Mouse (Mus musculus) erythroblast, adult 5-6 weeks (primary cell): ENCODE results near the gene Lrrc8d. TPM values are rescaled to one million over a fixed set of nuclear protein-coding genes. Genes with fewer than 3 reads are reported as not detected.

Experiments used
- ATAC-seq: replicated peaks from 2 replicates; pipeline ENCODE4 v1.8.0; 2016; ENCODE audit warnings: moderate number of reproducible peaks, mild to moderate bottlenecking, moderate TSS enrichment, inconsistent platforms; ENCODE audit not compliant: poor library complexity, low FRiP score, severe bottlenecking
- total RNA-seq, 2 experiments: library from RNA; stranded (forward) in 1 of 2; stranded (reverse) in 1 of 2; fragments of 150-400 nt in 1 of 2; fragments of 200-764, 138-1000 nt in 1 of 2; gene quantifications; 2 replicates each; pipeline versions ENCODE4 v1.2.3 to v1.2.4; 2015 to 2017; ENCODE audit warnings: low replicate concordance in 2 of 2

Gene Lrrc8d
- total RNA-seq, 2 experiments from 2014 or later, result 10.3 to 11.5 TPM

DNA sequence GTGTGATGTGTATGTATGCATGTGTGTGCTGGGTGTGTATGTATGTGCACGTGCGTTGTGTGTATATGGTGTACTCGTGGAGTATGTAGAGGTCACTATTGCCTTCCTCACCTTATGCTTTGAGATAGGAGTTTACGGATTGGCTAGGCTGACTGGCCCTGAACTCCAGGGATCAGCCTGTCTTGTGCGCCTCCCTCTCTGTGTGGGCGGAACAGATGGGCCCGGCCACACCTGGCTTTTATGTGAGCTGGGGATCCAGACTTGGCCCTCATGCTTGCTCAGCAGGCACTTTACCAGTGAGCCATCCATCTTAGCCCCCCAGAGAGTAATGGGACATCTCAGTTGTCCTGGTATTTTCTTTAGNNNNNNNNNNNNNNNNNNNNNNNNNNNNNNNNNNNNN is 10.7 kb downstream of the Lrrc8d start:
- no peak for ATAC-seq

DNA sequence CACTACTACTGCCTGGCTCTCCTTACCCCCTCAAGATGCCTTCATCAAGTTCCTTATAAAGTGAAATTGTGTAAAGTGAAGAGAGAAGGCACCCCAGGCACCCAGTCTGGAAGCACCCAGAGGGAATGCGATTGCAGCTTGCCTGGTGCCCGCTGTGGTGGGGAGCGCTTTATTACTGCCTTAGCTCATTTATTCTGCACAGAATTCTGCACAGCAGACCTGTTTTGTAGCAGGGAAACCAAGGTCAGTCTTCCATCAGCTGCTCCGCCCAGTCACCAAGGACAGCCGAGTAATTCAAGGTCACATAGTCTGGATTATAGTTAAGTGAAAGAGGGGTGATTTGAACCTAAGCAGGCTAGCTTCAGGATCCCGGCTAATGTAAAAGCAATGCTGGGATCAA is 14.7 kb downstream of the Lrrc8d start:
- ATAC-seq, result no peak

DNA sequence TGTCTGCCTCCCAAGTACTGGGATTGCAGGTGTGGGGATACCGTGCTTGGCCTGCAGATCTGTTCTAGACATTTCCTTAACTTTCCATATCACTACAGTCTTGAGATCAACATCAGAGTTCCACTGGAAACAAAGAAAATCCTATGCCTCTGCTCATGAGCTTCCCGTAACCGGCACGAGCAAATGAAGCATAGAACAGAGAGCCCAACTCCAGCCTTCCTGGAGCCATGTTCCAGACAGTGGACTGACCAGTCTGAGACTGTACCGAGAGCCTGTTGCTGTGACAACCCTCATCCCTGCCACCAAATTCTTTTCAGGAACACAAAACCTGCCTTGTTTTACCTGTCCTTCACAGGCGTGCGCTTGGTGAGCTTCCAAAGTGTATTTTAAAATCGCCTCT is 15.3 kb downstream of the Lrrc8d start:
- no peak for ATAC-seq

DNA sequence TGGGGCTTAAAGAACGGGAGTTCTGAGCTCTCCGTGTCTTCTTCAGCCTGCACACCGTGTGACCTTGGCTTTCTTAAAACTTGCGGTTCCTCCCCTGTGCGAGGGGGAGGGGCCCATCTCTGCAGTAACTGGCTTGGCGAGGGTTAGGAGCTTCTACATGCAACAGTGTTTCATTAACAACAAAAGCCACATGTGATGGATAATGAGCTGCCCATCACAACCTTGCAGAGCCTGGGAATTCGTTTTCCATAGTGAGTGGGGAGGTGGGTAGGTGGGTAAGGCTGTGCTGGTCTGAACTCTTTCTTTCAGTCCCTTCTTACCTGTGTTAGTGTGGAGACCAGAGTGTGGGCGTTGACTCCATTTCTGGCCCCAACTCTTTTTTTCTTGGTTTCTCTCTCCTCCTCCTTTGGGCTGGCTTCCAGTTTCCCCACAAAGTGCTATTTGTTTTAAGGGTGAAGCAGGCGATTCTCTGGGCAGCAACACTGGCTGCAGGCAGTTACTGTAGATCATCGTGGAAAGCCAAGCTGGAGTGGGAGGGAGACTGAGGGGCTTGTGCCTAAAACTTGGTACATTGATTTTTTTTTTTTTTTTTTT is 15.9 kb downstream of the Lrrc8d start:
- ATAC-seq, result no peak

DNA sequence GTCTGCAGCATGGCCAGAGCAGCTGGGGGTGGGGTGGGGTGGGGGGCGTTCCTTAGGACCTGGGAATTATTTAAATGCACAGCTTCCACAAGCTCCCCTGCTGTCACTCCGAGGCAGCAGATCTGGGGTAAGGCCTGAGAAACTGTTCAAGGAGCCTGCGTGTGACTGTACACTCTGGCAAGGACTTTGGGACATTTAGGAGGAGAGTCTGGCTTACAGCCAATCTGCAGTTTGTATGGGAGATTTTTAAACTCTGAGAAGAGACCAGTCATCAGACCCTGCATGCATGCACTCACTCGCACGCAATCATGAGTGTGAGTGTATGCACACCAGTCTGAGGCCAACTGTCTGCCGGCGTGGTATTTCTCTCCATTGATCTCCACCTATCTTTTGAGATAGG is 17.5 kb downstream of the Lrrc8d start:
- ATAC-seq, result no peak

DNA sequence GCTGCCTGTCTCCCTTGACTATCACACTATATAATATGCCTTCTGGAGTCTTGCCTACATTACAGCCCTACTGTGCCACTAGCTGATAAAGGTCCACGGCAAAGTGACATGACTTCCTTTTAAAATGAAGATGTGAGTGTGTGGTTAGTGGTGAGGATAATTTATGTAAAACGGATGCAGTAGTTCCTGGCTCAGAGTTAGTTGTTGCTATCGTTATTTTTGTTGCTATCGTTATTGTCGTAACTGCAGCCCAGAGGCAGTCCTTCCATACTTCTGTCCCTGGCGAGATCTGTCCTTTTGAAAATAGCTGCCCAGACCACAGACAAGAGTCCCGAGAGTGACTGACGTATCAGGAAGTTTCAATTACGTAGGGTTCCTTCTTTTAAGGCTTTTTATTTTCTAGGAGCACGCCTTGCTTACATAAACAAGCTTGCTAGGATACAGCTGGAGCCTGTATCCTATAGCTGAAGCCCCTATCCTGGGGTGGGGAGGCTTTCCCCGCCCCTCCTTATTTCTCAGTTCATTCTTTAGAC is 18.4 kb downstream of the Lrrc8d start:
- ATAC-seq, result peak; percentile 74

DNA sequence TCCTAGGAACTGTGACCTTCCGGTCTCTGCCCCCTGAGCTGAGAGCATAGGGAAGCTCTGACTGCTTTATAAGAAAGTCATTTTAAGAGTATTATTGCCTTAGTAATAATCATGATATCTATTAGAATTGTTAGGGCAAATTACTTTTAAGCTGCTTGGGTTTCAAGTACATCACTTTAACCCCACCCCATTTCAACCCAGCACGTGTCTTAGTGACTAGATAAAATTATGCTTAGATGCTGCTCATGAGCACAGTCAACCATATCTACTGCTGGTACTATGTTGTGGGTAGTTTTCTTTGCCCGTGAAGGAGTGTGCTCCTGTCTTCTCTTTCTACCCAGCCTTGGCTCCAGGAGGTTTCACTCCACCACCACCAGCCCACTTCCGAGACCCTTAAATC is 21.5 kb downstream of the Lrrc8d start:
- ATAC-seq, result no peak

DNA sequence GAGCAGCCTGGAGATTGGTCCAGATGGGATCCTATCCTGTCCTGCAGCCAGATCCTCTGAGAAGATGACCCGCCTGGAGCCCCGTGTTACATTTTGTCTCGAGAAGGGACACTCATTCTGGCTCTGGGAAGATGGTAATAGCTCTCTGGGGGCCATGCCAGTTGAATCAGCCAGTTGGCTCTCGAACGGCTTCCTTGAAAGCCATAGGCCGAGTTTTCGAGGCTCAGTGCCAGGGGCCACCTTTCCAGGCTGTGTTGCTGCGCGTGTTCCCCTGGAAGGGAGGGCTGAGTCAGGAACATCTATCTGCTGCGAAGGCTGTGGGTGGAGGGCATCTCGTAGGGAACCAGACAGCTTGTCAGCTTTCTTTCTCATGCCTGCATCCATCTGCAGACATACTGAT is 23.0 kb downstream of the Lrrc8d start:
- no peak for ATAC-seq

DNA sequence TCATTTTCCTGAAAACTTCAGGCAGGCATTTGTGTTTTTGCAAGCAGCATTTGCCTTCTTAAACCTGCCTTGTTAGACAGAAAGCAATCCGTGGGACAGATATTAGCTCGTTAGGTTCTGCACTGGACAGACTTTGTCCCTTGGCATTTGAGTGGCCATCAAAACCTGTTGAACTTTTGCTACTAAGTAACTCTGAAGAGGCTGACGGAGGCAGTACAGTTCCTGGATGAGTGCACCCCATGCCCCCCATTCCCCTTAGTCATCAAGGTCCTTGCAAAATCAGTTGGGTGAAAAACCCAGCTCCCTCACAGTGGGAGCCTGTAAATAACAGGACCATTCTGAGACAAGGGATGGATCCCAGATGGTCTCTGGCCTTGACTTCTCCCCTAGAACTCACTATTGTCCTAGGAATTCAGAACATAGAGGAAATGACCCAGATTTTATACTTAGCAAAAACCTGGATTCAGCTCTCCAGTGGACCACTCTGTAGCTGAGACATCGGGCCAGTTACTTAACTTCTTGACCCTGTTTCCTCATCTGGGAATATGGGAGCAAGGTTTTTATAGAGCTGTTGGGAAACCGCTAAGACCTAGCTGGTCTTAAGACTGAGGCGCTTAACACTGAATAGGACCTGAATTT is 30.5 kb downstream of the Lrrc8d start:
- ATAC-seq, result no peak

DNA sequence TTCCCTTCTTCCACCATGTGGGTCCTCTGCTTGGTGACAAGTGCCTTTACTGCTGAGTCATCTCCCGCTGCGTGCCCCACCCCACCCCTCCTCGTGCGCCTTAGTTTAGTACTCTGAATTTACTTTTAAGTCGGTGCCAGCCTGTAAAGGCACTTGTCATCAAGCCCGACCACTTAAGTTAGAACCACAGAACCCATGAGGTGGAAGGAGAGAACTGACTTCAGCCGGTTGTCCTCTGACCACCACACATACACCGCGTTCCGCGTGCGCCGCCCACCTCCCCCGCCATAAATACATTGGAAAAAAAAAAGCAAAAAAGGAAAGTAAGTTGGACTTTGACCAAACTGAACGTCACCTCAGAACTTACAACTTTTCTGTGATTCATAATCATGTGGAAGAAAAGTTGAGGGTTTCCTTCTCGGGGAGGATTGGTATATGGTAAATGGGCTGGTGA is 31.4 kb downstream of the Lrrc8d start:
- ATAC-seq, result peak; percentile 90

DNA sequence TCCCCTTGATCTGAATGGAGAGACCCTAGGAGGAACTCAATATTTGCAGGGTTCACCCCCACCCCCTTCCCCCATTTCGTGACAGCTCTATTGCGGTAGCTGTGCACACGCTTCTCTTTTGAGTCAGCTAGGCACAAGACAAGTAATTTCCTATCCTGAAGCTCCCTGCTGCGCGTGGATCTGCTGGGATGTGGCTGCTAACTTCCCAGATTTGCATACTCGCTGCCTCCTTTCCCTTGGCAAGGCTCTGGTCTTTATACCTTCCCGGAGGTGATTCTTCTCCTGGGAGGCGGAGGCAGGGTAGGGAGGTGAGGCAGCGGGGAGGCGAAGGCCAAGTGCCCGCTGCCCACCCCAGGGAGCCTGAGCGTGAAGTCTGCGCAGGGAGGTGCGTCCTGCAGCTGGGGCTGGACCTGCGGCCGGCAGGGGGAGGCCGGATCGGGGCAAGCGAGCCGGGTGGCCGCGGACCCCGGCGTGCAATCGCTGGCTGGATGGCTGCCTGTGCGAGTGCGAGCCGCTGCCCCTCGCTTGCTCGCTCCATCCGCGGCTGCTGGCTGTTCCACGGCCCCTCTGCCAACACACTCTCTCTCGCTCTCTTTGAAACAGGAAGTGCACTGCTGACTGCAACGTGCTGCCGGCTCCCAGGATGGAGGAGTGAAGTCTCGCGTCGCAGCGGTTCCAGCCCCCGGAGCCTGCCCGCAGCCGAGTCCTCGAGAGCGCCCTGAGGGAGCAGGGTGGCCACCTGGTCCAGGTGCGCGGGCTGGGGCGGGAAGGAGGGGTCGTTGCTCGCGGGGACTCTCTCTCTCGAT is 32.1 kb downstream of the Lrrc8d start:
- peak; percentile 74 for ATAC-seq

DNA sequence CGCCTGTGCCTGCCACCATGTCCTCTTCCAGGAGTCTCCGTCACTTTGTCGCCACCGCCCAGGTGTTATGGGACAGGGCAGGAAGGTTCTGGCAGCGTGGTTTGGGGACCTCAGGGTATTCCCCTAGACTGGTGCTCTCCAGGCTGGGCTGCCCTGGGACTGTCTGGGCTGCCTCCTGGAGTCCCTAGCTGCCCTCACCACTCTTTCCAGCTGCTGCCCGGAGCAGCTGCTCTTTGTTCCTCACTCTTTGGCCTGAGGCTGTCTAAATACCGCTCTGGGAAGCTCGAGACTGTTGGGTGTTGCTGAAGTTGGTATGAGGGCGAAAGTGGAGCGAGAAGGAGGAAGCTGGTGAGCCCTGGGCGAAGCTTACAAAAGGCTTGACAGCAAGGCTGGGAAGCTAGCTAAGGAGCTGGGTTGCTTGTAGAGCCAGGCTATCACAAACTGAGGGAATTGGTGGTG is 32.7 kb downstream of the Lrrc8d start:
- ATAC-seq, result peak; percentile 31; the same call in 1 of the 2 replicates

DNA sequence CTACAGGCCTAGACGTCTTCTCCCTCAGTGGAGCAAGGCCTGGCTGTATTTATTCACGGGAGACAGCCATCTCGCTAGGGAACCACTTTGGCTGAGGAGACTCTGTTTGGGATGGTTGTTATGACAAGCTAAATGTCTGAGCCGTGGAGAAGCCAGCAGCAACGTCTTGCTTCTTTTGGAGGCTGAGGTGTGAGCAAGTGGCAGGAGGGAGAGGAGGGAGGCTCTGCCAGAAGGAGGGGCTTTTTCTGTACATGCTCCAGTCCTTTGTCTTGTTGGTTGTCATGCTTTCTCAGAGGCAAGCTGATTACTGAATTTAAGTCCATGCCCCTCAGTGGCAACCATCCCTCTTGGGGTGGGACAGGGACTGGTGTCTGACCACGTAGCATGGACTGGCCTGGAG is 33.5 kb downstream of the Lrrc8d start:
- ATAC-seq, result no peak

DNA sequence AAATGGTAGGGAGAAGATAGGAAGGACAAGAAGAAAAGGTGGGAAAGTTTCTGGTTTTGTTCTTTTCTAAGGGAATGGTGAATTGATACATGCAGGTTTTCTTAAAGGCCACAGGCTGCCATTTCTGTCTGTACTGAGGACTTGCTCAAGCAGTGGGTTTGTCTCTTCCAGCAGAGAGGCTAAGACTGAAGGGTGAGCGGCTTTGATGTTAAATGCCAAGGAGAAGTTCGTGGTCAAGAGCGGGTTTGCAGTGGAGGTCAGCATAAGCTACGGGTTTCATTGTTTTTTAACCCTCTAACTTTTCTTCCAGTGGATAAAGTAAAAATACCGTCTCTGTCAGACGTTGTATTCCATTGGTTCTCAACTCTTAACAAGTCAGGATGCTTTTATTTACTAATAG is 36.6 kb downstream of the Lrrc8d start:
- ATAC-seq, result no peak

DNA sequence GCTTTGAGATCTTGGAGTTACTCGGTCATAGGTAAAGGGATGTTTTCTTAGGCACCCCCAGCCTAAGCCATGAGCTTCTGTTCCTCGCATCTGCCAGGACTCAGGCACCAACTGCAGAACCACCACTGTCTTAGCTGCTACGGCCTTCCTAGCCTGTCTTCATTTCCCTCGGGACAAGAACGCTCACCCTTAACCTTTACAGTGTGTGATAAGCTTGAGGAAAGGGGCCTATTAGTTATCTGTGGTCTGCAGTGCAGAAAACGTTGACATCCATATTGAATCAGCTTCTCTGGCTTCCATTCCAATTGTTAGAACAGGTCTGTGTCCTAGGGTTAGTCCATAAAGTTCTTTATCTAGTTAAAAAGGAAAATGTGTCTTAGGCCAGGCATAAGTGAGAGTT is 37.4 kb downstream of the Lrrc8d start:
- no peak for ATAC-seq

DNA sequence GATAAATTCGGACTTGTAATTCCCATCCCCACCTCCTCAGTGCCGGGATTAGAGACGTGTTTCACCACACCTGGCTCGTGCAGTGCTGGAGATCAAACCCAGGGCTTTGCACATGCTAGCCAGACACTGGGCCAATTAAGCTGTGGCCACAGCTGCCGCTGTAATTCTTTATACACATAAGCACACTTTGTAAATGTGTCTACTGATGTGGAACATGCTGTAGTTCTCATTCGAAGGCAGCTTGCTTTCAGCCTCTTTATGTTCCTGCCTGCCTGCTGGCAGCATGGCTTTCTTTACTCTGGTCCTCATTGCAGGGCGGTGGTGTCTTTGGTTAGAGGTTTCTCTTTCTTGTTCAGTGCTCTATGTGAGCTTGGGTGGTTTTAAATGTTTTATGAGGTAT is 40.7 kb downstream of the Lrrc8d start:
- no peak for ATAC-seq

DNA sequence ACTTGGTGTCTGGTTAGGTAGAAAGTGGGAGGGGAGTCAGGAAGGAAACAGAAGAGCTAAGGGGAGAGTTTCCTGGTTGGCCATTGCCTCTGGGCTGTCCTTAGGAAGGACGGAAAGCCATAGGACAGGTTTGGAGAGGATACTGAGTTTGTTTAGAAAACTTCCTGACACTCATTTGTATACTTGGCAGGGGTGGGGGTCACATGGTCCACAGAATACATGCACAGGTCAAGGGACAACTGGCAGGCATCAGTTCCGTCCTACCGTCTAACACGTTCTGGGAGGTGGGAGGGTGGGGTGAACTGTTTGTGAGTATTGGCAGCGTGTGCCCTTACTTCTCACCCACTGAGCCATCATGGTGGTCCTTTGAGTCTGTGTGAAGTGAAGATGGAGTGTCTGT is 42.9 kb downstream of the Lrrc8d start:
- no peak for ATAC-seq

DNA sequence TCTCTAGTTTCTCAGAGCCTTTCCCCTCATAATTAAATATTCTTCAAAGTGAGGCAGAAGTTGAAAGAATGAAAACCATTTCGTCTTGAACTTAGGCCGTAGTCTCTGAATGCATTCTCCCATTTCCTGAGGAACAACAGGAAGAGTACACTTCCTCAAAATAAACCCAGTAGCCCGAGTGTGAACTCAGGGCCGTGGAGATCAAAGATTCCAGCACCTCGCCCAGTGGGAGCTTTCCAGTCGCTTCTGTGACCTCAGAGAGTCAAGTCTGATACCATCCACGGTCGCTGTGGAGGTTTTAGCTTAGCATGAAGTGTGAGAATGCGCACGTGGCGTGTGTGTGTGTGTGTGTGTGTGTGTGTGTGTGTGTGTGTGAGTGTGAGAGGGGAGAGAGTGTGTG is 45.6 kb downstream of the Lrrc8d start:
- no peak for ATAC-seq

DNA sequence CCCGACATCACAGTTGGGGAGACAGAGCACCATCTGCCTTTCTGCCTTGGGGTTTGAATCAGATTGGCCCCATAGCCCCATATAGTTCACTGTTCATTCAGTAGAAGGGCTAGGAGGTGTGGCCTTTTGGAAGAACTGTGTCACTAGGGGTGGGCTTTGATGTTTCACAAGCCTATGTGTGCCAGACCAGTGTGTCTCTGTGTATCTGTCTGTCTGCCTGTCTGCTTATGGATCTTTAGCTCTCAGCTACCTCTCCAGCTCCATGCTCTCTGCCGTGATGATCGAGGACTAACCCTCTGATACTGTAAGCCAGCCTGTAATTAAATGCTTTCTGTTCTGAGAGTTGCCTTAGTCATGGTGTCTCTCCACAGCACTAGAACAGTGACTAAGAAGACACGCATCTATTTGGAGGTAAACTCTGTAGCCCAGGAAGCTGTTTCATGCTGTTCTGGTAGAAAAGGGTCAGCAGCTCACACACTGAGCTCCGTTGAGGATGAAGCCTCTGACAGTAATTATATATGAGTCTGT is 46.2 kb downstream of the Lrrc8d start:
- ATAC-seq, result no peak

DNA sequence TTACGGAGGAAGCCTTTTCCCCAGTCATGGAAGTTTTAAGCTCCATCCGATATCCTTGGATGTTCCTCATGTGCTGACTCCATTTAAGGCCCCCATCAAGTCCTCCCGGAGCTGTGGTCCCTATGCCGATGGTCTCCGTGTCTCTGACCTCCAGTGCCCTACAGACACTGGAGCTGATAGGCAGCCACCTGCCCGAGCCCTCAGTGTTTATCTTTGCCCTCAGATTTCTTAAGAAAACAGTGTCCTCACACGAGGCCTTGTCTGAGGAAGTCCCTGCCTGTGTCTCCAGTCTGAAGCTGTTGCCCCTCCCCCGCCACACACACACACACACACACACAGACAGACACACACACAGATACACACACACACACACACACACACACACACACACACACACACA is 55.0 kb downstream of the Lrrc8d start:
- ATAC-seq, result no peak

DNA sequence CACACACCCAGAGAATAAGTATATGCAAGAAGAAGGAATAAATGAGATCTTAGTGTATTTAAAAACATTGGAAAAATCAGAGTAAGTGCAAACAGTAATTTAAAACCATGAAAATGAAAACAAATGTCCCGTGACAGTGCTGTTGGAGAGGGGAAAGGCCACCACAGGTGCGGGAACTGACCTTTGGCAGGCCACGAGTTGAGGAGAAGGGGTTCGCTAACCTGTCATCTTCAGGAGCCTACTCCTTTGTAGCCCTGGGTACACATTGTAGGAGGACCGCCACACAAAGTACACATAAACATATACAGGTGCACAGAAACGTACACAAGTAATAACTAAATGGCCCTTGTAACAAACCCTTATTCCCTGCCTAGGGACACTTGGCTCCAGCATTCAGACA is 55.7 kb downstream of the Lrrc8d start:
- no peak for ATAC-seq
